Mouse (Mus musculus) urinary bladder, postnatal 4 days (tissue): ENCODE results near the gene Olfr1247.
"Not testable (repeated sequence)": the region's sequence is repeated elsewhere in the genome, so short reads cannot be mapped to it uniquely, and the experiment has no call there.

Experiments
- DNase-seq, 2 experiments: peaks; one replicate each; pipeline ENCODE4 v3.0.0; 2021 to 2022; ENCODE audit warnings: low spot score in 2 of 2

The Olfr1247 gene

DNA sequence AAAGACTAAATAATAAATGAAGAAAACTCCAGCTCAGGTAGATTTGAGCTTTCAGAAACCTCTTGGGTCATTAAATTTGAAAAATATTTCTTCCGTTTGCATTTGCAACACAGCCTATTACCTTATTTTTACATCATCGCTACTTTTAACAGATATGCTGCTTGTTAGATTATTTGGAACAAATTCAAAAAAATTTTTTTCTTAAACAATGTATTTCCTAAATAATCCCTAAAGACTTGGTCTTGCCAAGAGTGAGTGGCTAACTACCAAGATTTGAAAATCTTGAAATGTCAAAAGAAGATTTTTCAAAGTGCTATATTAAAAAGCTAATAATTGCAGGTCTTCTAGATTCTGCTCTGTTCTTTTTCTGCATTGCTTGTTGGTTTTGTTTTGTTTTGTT is at the start of gene Olfr1247:
Olfr1247 (minus strand) TSS at position 101 of the 400 bp plus-strand sequence.
- no peak for DNase-seq

DNA sequence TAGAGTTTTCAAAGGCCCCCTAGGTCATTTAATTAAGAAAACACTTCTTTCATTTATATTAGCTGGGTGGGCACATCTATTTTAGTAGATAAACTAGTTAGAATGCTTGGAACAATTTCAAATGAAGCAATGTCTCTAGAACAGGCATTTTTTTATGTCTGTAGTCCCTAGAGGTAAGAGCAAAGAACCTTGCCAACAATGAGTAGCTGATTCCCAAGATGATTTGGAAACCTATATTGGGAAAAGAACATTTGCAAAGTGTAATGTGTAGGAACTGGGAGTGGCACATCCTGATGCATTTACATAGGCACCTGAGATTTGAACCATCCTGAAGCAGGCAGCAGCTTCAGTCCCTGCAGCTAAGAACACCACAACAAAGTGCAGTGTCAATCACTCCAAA is 47.4 kb upstream of the Olfr1247 start, which contains the start of gene Olfr1250:
Olfr1250 (minus strand) TSS at position 101 of the 400 bp plus-strand sequence.
- DNase-seq, result no peak

- no peak for DNase-seq
These were observed 21.0 kb upstream of the Olfr1247 start, which contains the start of gene Olfr1249 for GRCm38 (mm10) chr2:89634883-89635282. TSS of gene Olfr1249 (minus strand) at chr2:89634983.

DNA sequence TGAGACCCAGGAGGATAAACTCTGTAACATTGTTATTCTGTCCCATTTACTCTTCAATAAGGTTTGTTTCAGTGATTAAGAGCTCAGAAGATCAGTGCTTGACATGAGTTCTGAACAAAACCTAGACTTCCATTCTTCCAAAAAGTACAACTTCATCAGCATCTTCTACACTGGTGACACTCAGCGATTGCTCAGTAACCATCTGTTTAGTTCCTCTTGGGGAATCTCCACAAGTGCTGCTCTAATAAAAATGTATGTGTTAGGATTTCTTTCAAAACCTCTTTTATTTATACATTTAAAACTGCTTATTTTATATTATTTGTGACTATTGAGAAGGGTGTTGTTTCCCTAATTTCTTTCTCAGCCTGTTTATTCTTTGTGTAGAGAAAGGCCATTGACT is 4.2 kb upstream of the Olfr1247 start, which contains the start of gene Olfr1248:
Olfr1248 (minus strand) TSS at position 101 of the 400 bp plus-strand sequence.
- not testable (repeated sequence) for DNase-seq

GRCm38 (mm10) chr2:89593057-89593456 is 20.9 kb downstream of the Olfr1247 start, which contains the start of gene Olfr1246:
TSS of gene Olfr1246 (minus strand) at chr2:89593157.
- DNase-seq, result no peak

DNA sequence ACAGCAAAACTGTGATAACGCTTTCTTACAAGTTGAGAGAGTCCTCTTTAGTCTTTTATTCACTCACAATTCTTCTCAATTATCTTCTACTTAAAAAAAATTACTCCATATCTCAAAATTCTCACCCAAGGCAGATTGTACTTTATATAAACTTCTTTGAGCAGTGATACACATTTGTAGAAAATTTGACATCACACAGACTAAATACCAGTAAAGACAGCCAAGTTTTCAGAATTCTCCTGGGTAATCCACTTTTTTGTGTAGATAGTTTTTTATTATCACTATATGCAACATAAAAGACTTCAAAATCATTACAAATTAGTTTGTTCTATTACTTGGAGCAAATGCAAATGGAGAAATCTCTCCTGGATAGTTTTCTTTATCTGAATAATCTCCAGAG is 35.6 kb downstream of the Olfr1247 start, which contains the start of gene Olfr1245:
Olfr1245 (minus strand) TSS at position 101 of the 400 bp plus-strand sequence.
- no peak for DNase-seq

DNA sequence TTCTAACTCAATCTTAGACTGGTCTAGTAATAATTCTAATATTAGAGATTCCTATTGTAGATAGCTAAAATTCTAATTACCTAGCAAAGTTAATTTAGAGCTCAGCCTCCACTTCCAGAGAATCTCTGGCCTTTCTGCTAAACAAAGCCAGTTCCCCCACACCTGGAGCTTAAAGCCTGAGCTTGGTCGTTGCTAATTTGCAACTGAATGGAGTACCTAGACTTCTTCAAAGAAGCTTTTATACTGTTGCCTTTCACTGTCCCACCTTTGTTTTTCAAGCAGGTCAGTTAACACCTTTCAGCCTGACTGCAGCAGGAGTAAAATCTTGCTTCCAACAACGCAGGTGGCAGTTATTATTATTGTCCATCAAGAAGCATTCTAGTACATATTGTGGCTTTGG is 51.2 kb downstream of the Olfr1247 start:
- DNase-seq, result not testable (repeated sequence)
